Mouse (Mus musculus): ENCODE data around the gene Strc. TPM values are rescaled to one million over a fixed set of nuclear protein-coding genes. Genes with fewer than 3 reads are reported as not detected.

Strc gene
- total RNA-seq, 2 experiments from 2014 or later, result not detected

GRCm38 (mm10) chr2:121358381-121358780, 28.6 kb downstream of the Strc start:
- intact Hi-C loops (cut with DNase I; ENCODE audit: low total_unique reads), result no loop called here
- no peak for DNase-seq

DNA sequence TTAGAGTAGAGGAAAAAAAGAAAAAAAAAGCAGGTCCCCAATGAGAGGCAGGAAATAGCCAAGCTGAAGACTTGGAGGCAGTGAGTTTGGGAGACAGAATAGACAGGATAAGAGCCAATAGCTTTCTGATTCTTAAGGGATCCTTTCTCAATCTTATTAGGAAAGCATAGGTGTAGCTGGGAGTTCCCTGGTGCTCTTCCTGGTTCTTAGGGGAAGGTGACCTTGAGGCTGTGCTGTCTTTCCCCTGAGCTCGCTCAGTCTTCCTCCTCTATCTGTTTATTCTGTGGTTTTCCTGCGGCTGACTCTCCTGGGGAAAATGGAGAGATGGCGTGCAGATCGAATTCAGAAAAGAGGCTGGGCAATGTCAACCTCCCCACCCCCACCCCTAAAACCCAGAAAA, 29.0 kb downstream of the Strc start:
- DNase-seq, result no peak
- intact Hi-C loops (cut with DNase I; ENCODE audit: low total_unique reads), result no loop called here

GRCm38 (mm10) chr2:121357494-121357893, 29.5 kb downstream of the Strc start, which contains the start of gene Ckmt1:
TSS of gene Ckmt1 (plus strand) at chr2:121357714.
- no peak for DNase-seq
- intact Hi-C loops (cut with DNase I; ENCODE audit: low total_unique reads), result no loop called here

GRCm38 (mm10) chr2:121354820-121355592, 32.0 kb downstream of the Strc start, which contains the start of gene Ppip5k1:
TSS of gene Ppip5k1 (minus strand) at chr2:121355396.
- intact Hi-C loops (cut with DNase I; ENCODE audit: low total_unique reads), result no loop called here
- DNase-seq, result peak; percentile 97

- no peak for DNase-seq
- intact Hi-C loops (cut with DNase I; ENCODE audit: low total_unique reads), result no loop called here
Measured at GRCm38 (mm10) chr2:121354378-121354777, 32.6 kb downstream of the Strc start.

DNA sequence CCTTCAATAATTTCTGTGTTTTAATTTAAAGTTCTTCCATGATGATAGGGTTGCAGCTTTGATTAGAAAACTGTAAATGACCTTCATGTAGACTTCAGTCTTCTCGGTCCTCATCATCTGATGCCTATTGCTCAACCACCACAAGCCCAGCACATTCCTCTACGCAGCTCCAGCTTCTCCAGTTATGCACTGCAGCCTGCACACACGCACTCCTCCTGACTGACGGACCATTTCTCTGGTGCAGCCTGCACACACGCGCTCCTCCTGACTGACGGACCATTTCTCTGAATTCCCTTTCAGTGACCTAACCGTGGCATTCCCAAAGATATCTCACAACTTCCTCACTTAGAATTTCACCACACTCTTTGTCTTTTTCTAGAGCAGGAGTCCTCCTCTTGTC, 33.8 kb downstream of the Strc start:
- intact Hi-C loops (cut with DNase I; ENCODE audit: low total_unique reads), result no loop called here
- no peak for DNase-seq

DNA sequence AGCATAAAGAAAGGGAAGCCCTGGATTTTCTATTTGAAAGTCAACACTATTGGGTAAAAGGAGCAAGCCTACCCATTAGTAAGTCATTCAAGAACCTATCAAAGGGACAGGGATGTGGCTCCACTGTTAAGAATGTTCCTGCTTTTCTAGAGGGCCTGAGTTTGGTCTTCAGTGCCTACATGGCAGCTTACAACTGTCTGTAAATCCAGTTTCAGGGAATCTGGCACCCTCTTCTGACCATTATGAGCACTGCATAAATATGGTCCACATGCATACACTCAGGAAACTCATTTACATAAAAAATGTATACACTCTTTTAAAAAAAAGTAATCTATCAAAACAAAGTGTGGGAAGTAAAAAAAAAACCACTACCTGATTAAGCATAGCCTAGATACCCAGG, 47.9 kb downstream of the Strc start:
- intact Hi-C loops (cut with DNase I; ENCODE audit: low total_unique reads), result no loop called here

DNA sequence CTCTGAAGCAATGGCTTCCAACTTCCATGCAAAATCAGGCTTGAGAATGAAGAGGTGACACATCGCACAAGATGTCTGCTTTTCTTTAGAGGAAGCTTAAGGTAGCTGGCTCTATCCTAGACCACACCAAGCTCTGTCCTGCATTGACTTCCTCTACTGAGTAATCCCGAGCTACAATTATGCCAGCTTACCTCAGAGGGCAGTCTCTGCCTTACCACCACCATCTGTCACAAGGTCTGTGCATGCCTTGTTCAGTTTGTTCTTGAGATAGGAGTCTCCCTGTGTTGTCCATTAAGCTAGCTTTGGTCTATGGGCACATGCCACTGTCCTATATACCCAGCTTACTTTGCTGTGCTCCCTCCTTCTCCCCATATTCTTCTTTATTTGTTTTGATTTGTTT, 57.5 kb downstream of the Strc start:
- DNase-seq, result no peak
- intact Hi-C loops (cut with DNase I; ENCODE audit: low total_unique reads), result no loop called here

More for the DNA sequence above, 47.9 kb downstream of the Strc start:
- no peak for DNase-seq

DNA sequence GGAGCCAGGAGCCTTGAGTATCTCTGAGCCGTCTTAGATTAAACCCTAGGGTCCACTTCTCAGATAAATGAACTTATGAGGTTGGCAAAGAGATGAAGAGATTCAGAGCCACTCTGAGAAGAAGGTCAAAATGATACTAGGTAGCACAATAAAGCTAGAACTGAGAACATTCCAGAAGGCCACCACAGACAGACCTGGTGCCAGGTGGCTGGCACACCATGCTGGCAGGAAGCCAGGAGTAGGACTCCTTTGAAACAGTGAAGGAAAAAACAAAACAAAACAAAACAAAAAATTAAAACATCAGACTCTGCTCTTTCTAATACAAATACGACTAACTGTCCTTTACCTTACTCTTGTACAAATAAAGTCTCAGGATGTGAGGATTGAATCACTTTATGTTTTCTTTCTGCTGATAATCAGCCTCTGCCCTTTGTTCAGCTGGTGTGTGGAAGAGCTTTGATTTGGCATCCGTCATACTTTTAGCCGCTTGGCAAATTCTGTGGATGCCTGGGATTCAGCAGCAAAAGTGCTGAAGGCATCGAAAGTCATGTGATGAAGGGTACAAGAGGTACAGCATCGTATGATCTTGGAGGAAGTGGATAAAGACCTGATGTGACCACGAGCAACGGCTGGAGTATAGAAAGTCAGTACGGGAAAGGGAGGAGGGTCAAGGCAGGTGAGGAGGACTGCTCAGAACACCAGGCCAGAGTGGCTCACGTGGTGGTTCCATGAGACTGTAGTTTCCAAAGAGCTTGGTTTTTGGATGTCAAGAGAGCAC, 63.1 kb downstream of the Strc start:
- intact Hi-C loops (cut with DNase I; ENCODE audit: low total_unique reads), result no loop called here
- no peak for DNase-seq

- intact Hi-C loops (cut with DNase I; ENCODE audit: low total_unique reads), result no loop called here
- no peak for DNase-seq
Measured at GRCm38 (mm10) chr2:121323041-121323440, 63.9 kb downstream of the Strc start.

DNA sequence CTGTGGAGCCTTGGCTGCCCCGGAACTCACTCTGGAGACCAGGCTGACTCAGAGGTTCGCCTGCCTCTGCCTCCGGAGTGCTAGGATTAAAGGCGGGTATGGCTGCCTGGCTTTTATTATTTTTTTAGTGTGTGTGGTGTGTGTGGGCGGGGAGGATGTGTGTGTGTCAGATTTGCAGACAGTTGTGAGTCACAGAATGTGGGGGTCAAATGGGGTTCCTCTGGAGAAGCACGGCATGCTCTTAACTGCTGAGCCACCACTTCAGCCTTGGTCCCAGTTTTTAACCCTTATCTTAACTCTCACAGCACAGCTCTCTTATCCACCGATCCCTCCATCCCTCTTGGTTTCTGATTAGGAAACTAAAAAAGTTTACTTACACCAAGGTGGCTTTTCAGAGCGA, 70.7 kb downstream of the Strc start:
- intact Hi-C loops (cut with DNase I; ENCODE audit: low total_unique reads), result no loop called here
- no peak for DNase-seq

Other genes with a start within 250 kb of the Strc start
- gene Adal, start 246.7 kb downstream of the Strc start, total RNA-seq (2021), result 10 to 100 TPM; 12.7 to 13.5 TPM
- 1 to 10 TPM; 4.6 to 4.7 TPM for gene Lcmt2, start 246.5 kb downstream of the Strc start, total RNA-seq (2021)
- gene Tubgcp4, start 216.5 kb downstream of the Strc start, total RNA-seq (2021), result 1 to 10 TPM; 7.9 to 8.9 TPM
- gene Zscan29, start 216.0 kb downstream of the Strc start, total RNA-seq (2021), result 1 to 10 TPM; 4.5 to 5.1 TPM
- gene Trp53bp1, start 115.8 kb downstream of the Strc start, total RNA-seq (2021), result 10 to 100 TPM; 12.1 to 17.3 TPM
- gene Map1a, start 97.6 kb downstream of the Strc start, total RNA-seq (2021), result 1 to 10 TPM; 7.5 to 9.3 TPM
- 10 to 100 TPM; 30.8 to 34.8 TPM for gene Ppip5k1, start 31.8 kb downstream of the Strc start, total RNA-seq (2021)
- gene Ckmt1, start 29.5 kb downstream of the Strc start, total RNA-seq (2021), result under 1 TPM in 1 of 2 experiments, not detected in 1; 0.44 TPM
- gene Pdia3, start 26.6 kb upstream of the Strc start, total RNA-seq (2021), result 10 to 100 TPM; 64.0 to 86.2 TPM
- 1 to 10 TPM; 2.1 to 2.4 TPM for gene Catsper2, start 26.6 kb upstream of the Strc start, total RNA-seq (2021)
- gene Ell3, start 57.1 kb upstream of the Strc start, total RNA-seq (2021), result not detected
- 100 to 1,000 TPM; 363 to 364 TPM for gene Serf2, start 62.0 kb upstream of the Strc start, total RNA-seq (2021)
- gene Hypk, start 66.1 kb upstream of the Strc start, total RNA-seq (2021), result 10 to 100 TPM; 15.2 to 22.0 TPM
- gene Serinc4, start 69.6 kb upstream of the Strc start, total RNA-seq (2021), result not detected
- gene Mfap1b, start 86.9 kb upstream of the Strc start, total RNA-seq (2021), result 10 to 100 TPM; 21.5 to 23.0 TPM
- 10 to 100 TPM; 14.5 to 15.4 TPM for gene Mfap1a, start 119.5 kb upstream of the Strc start, total RNA-seq (2021)
- 1 to 10 TPM; 1.8 to 2.0 TPM for gene Wdr76, start 119.6 kb upstream of the Strc start, total RNA-seq (2021)